Mouse (Mus musculus): Measurements from ENCODE around the gene Ldlrad2. TPM values are rescaled to one million over a fixed set of nuclear protein-coding genes. Genes with fewer than 3 reads are reported as not detected.
A peak's percentile ranks its signal among the peaks of the same experiment; 100 is the strongest.
"Not testable (repeated sequence)": the region's sequence is repeated elsewhere in the genome, so short reads cannot be mapped to it uniquely, and the experiment has no call there.

The Ldlrad2 gene
- total RNA-seq (2021) = not detected
- long read RNA-seq, experiment 1, partial matches to known transcripts = 0 of 1 reads
- long read RNA-seq, experiment 1, other reads (novel, unspliced or antisense) = 1 of 1 reads
- long read RNA-seq, experiment 2 = 0 reads

- no peak for DNase-seq (ENCODE audit: low spot score in 2 of 2)
These were observed at the start of gene Ldlrad2 for GRCm38 (mm10) chr4:137574469-137574868. Ldlrad2 (minus strand) TSS chr4:137574569.

- no peak for DNase-seq (ENCODE audit: low spot score in 2 of 2)
These were observed 48.5 kb upstream of the Ldlrad2 start for GRCm38 (mm10) chr4:137622847-137623246.

GRCm38 (mm10) chr4:137610256-137610655, 35.9 kb upstream of the Ldlrad2 start:
- no peak for DNase-seq (ENCODE audit: low spot score in 2 of 2)

GRCm38 (mm10) chr4:137609702-137610101, 35.3 kb upstream of the Ldlrad2 start:
- no peak for DNase-seq (ENCODE audit: low spot score in 2 of 2)

- DNase-seq (ENCODE audit: low spot score in 2 of 2) = no peak
These were observed 34.9 kb upstream of the Ldlrad2 start for GRCm38 (mm10) chr4:137609281-137609680.

GRCm38 (mm10) chr4:137607023-137607422, 32.7 kb upstream of the Ldlrad2 start:
- no peak for DNase-seq (ENCODE audit: low spot score in 2 of 2)

GRCm38 (mm10) chr4:137603449-137604171, 29.2 kb upstream of the Ldlrad2 start:
- no peak for DNase-seq (ENCODE audit: low spot score in 2 of 2)

- no peak for DNase-seq (ENCODE audit: low spot score in 2 of 2)
These were observed 24.2 kb upstream of the Ldlrad2 start for GRCm38 (mm10) chr4:137598577-137598976.

GRCm38 (mm10) chr4:137597098-137597630, 22.8 kb upstream of the Ldlrad2 start:
- no peak for DNase-seq (ENCODE audit: low spot score in 2 of 2)

- peak in 1 of 2 experiments; percentile 39 for DNase-seq (ENCODE audit: low spot score in 2 of 2)
These were observed 20.3 kb upstream of the Ldlrad2 start for GRCm38 (mm10) chr4:137594496-137595270.

GRCm38 (mm10) chr4:137593601-137594495, 19.5 kb upstream of the Ldlrad2 start, which contains the start of gene Usp48:
Usp48 (plus strand) TSS chr4:137593755.
- DNase-seq (ENCODE audit: low spot score in 2 of 2) = peak; percentile 99 to 100

- no peak for DNase-seq (ENCODE audit: low spot score in 2 of 2)
These were observed 16.6 kb upstream of the Ldlrad2 start for GRCm38 (mm10) chr4:137590961-137591360.

GRCm38 (mm10) chr4:137589586-137589985, 15.2 kb upstream of the Ldlrad2 start:
- DNase-seq (ENCODE audit: low spot score in 2 of 2) = no peak

- DNase-seq (ENCODE audit: low spot score in 2 of 2) = not testable (repeated sequence)
These were observed 14.7 kb upstream of the Ldlrad2 start for GRCm38 (mm10) chr4:137589095-137589494.

- no peak for DNase-seq (ENCODE audit: low spot score in 2 of 2)
These were observed 7.4 kb upstream of the Ldlrad2 start for GRCm38 (mm10) chr4:137581815-137582214.

- DNase-seq (ENCODE audit: low spot score in 2 of 2) = no peak
These were observed 5.9 kb upstream of the Ldlrad2 start for GRCm38 (mm10) chr4:137580299-137580698.

- no peak for DNase-seq (ENCODE audit: low spot score in 2 of 2)
These were observed 5.4 kb upstream of the Ldlrad2 start for GRCm38 (mm10) chr4:137579789-137580188.

- DNase-seq (ENCODE audit: low spot score in 2 of 2) = peak; percentile 41 to 48
These were observed 3.9 kb upstream of the Ldlrad2 start for GRCm38 (mm10) chr4:137578181-137578845.

GRCm38 (mm10) chr4:137577486-137577885, 3.1 kb upstream of the Ldlrad2 start:
- DNase-seq (ENCODE audit: low spot score in 2 of 2) = no peak

- DNase-seq (ENCODE audit: low spot score in 2 of 2) = no peak
These were observed 4.5 kb downstream of the Ldlrad2 start for GRCm38 (mm10) chr4:137569873-137570272.

Data from left cerebral cortex, adult 18-20 months (tissue).